Mouse (Mus musculus) ovary, postnatal 10 days (tissue): Measurements from ENCODE around the gene Tbc1d22a.
A peak's percentile ranks its signal among the peaks of the same experiment; 100 is the strongest.
"Not testable (repeated sequence)": the region's sequence is repeated elsewhere in the genome, so short reads cannot be mapped to it uniquely, and the experiment has no call there.

Experiments used
- DNase-seq: peaks from one replicate; pipeline ENCODE4 v3.0.0; 2022; ENCODE audit warnings: low spot score

Tbc1d22a gene

GRCm38 (mm10) chr15:86213753-86214548, at the start of gene Tbc1d22a:
TSS of gene Tbc1d22a (plus strand) at chr15:86214459.
- peak; percentile 82 for DNase-seq

- DNase-seq, result no peak
These were observed 49.4 kb upstream of the Tbc1d22a start for GRCm38 (mm10) chr15:86164718-86165345.

GRCm38 (mm10) chr15:86165811-86166590, 48.3 kb upstream of the Tbc1d22a start:
- no peak for DNase-seq

- no peak for DNase-seq
These were observed 47.1 kb upstream of the Tbc1d22a start for GRCm38 (mm10) chr15:86167032-86167655.

GRCm38 (mm10) chr15:86167787-86168504, 46.3 kb upstream of the Tbc1d22a start:
- no peak for DNase-seq

- DNase-seq, result no peak
These were observed 45.8 kb upstream of the Tbc1d22a start for GRCm38 (mm10) chr15:86168505-86168867.

- DNase-seq, result no peak
These were observed 45.1 kb upstream of the Tbc1d22a start for GRCm38 (mm10) chr15:86168941-86169816.

- DNase-seq, result no peak
These were observed 44.5 kb upstream of the Tbc1d22a start for GRCm38 (mm10) chr15:86169817-86170110.

GRCm38 (mm10) chr15:86171316-86171715, 42.9 kb upstream of the Tbc1d22a start:
- no peak for DNase-seq

GRCm38 (mm10) chr15:86172124-86172523, 42.1 kb upstream of the Tbc1d22a start:
- DNase-seq, result no peak

GRCm38 (mm10) chr15:86172526-86172925, 41.7 kb upstream of the Tbc1d22a start:
- no peak for DNase-seq

- DNase-seq, result no peak
These were observed 40.9 kb upstream of the Tbc1d22a start for GRCm38 (mm10) chr15:86173136-86173985.

GRCm38 (mm10) chr15:86175253-86176050, 38.8 kb upstream of the Tbc1d22a start:
- DNase-seq, result no peak

GRCm38 (mm10) chr15:86176166-86176565, 38.1 kb upstream of the Tbc1d22a start:
- DNase-seq, result no peak

GRCm38 (mm10) chr15:86176771-86177702, 37.2 kb upstream of the Tbc1d22a start:
- DNase-seq, result no peak

- not testable (repeated sequence) for DNase-seq
These were observed 36.5 kb upstream of the Tbc1d22a start for GRCm38 (mm10) chr15:86177703-86178251.

- no peak for DNase-seq
These were observed 35.7 kb upstream of the Tbc1d22a start for GRCm38 (mm10) chr15:86178594-86178993.

- no peak for DNase-seq
These were observed 33.8 kb upstream of the Tbc1d22a start for GRCm38 (mm10) chr15:86180427-86180826.
